Mouse (Mus musculus) right cerebral cortex, postnatal 25 days (tissue): ENCODE results near the gene Zbtb22.

ENCODE experiments used
- DNase-seq: peaks from one replicate; pipeline ENCODE4 v3.0.0; 2022

The Zbtb22 gene

DNA sequence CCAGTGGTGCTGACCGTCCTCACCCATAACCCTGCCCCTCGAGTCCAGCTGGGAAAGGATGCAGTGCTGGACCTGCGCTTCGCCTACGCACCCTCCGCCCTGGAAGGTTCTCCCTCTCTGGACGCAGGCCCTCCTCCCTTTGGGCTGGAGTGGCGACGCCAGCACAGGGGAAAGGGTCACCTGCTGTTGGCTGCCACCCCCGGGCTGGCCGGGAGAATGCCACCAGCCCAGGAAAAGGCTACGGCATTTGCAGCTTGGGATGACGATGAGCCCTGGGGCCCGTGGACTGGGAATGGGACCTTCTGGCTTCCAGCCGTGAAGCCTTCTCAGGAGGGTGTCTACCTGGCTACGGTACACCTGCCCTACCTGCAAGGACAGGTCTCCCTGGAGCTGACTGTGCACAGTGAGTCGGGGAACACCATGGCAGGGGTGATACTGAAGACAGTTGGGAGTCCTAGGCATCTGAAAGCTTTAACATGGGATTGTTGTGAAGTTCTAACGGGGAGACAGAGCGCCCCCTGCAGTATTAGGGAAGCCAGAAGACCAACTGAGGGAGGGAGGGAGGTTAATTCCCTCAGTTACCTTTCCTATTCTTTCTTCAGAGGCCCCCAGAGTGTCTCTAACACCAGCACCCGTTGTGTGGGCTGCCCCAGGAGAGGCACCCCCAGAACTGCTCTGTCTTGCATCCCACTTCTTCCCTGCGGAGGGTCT lies 9.9 kb downstream of the Zbtb22 start:
- no peak for DNase-seq

DNA sequence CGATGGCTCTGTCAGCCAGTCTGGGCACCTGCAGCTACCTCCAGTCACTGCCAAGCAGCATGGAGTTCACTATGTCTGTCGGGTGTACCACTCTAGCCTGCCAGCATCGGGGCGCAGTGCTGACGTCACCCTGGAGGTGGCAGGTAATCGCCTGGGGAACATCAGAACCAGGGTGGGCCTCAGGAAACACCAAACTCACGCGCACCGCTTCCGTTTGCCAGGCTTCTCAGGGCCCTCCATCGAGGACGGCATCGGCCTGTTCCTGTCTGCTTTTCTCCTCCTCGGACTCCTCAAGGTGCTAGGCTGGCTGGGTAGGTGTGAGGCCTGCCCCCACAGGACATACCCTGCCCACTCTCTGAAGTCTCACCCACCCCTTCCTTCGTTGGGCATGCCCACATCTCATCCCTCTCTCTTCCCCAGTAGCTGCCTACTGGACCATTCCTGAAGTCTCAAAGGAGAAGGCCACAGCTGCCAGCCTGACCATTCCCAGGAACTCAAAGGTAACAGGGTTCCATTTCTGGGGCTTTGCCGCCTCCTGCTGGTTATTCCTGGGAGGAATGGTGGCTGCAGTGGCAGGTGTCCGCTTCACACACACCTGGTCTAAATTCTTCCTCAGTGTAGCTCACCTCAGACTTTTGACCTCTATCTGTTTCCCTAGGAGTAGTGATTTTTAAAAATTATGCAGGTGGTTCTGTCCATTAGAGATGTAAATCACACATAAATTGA lies 10.7 kb downstream of the Zbtb22 start:
- no peak for DNase-seq

DNA sequence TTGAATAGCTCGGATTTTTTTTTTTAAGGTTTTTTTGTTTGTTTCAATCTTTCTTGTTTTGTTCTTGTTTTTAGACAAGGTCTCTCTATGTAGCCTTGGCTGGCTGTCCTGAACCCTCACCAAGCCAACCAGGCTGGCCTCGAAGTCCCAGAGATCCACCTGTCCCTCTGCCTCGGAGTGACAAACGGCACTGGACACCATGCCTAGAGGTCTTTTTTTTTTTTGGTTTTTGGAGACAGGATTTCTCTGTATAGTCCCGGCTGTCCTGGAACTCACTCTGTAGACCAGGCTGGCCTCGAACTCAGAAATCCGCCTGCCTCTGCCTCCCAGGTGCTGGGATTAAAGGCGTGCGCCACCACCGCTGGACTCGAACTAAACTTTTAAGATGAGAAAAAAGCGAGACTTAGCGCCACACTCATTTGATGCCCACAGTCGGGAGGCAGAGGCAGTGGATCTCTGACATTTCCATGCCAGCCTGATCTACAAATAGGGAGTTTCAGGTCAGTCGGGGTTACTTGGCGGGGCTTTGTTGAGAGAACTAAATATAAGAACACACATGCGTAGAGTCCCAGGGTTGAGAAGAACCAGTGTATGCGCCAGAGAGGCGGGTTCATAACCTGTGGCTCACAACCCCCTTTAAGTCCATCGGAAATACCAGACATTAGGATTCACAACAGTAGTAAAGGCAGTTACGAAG lies 12.7 kb downstream of the Zbtb22 start:
- no peak for DNase-seq

DNA sequence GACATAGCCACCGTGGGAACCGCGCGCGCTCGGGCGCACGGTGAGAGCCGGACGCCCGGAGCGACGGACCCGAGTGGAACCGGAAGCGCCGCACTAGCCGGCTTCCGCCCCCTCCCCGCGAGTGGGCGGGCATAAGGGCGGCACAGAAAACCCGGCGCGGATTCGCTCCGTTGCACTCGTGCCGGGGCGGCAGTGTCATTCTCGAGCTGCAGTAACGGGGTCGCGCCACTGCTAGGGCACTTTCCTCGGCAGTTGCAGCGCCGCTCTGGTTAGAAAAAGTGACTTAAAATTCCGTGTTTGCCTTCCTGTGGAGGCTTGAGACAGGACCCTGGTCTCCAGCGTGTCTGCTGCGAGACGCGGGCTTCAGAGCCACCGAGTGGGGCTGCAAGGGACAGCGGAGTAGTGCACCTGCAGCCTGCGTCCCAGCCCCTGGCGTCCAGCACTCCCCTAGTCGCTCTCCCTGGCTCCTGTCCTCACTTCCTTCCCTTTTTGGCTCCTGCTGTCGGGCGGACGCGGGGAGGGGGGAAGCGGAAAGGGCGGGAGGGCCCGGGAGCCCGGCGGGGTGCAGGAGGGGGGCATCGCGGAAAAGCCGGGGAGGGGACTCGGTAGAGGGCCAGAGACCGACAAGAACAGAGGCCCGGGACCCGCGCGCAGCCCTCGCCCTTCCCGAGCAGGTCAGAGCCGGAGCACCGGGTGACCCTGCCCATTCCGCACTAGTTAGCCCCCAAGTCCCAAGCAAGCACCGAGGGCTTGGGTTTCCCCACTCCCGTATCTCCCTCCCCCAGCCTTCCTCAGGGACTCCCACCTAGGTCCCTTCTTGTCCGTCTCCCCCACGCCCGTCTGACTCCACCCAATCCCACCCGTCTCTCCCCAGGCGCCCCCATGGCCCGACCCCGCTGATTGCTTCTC lies 13.9 kb downstream of the Zbtb22 start, which contains the start of gene Rgl2:
Gene Rgl2 (plus strand): TSS at position 173 of the 909 bp plus-strand sequence.
- peak; percentile 93 for DNase-seq

DNA sequence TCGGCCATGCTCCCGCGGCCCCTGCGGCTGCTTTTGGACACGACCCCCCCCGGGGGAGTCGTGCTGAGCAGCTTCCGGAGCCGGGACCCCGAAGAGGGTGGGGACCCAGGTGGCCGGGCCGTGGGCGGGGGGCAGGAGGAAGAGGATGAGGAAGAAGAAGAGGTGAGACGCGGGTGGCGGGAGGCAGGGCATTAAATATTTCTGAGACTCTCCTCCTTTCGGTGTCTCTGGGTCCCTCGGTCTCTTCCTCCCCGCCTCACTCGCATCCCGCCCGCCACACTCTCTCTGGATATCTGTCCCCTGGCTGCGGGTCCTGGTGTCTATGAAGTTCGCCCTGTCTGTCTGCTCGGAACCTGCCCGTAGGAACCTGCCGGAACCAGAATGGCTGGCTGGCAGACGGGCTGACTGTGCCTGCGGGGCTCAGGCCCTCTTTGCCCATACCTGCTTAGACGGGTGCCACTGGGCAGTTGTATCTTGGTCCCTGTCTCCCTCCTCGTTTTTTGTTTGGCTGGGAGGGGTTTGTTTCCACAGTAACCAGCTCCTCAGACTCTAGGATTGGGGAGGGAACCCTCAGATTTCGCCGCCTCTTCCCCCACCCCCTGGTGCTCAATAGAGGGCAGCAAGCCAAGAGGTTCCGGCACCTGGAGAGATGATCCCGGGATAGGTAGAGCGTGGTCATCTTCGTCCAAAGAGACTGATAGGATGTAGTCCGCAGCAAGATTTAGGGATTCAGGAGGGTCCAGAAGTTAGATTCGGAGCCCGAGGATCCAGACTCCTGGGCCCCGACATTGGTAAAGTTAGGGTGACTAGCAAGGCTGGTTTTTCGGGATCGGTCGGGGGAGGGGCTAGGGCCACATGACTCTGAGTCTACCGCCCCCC lies 14.8 kb downstream of the Zbtb22 start:
- DNase-seq = peak; percentile 73

DNA sequence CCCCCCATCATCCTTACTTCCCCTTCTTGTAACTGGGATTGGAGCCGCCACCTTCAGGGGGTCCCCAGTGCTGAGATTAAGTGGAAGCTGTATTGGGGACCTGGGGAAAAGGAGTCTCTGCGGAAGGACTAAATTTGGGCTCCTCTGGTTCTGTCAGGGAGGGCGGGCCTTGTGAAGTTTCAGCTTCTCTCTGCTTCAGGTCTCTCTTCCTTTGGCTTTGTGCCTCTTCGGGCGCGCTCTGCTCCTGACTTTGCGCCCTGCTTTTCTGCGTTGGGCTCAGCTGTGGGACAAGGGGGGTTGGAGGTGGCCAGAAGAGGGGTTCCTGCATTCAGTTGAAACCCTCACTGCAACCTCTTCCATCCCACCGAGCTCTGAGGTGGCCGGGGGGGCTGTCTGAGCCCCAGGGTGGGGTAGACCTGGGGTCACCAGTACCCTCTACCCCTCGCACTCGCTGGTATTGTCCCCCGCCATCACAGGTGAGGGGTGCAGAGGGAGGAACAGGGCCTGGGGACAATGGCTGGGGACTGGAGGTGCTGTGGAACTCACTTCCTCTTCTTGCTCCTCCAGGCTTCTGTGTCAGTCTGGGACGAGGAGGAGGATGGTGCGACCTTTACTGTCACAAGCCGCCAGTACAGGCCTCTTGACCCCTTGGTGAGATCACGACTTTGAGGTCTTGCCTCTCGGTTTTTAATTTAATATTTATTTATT lies 15.6 kb downstream of the Zbtb22 start:
- DNase-seq = no peak

DNA sequence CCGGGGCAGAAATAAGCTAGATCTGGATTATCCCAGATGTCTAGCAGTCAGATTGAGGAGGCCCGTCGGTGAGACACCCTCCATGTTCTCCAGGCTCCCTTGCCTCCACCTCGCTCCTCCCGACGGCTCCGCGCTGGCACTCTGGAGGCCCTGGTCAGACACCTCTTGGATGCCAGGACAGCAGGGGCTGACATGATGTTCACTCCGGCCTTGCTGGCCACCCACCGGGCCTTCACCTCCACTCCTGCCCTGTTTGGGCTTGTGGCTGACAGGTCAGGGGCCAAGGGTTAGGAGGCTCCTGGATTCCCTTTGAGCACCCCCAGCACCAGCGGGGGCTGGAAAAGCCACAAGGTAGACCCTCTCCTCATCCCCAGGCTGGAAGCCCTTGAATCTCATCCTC lies 16.2 kb downstream of the Zbtb22 start:
- DNase-seq = no peak

DNA sequence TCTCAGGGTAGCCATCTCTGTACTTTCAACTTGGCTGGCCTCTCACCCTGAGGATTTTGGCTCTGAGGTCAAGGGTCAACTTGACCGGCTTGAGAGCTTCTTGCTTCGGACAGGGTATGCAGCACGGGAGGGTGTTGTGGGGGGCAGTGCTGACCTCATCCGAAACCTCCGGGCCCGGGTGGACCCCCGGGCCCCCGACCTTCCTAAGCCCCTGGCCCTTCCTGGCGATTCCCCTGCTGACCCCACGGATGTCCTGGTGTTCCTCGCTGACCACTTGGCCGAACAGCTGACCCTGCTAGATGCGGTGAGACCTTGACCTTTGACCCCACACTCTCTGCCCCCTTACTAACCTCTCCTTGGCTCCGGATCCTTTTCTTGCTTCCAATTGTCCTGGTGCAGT lies 16.7 kb downstream of the Zbtb22 start:
- DNase-seq = no peak

DNA sequence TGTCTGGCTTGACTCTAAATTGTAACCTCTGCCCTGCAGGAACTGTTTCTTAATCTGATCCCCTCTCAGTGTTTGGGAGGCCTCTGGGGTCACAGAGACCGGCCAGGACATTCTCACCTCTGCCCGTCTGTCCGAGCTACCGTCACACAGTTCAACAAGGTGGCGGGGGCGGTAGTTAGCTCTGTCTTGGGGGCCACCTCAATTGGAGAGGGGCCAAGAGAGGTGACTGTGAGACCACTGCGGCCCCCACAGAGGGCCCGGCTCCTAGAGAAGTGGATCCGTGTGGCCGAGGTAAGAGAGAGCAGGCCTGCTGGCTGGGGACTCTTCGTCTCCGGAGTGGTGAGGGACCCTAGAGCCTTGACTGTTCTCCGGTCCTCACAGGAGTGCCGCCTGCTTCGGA lies 17.3 kb downstream of the Zbtb22 start:
- DNase-seq = no peak

DNA sequence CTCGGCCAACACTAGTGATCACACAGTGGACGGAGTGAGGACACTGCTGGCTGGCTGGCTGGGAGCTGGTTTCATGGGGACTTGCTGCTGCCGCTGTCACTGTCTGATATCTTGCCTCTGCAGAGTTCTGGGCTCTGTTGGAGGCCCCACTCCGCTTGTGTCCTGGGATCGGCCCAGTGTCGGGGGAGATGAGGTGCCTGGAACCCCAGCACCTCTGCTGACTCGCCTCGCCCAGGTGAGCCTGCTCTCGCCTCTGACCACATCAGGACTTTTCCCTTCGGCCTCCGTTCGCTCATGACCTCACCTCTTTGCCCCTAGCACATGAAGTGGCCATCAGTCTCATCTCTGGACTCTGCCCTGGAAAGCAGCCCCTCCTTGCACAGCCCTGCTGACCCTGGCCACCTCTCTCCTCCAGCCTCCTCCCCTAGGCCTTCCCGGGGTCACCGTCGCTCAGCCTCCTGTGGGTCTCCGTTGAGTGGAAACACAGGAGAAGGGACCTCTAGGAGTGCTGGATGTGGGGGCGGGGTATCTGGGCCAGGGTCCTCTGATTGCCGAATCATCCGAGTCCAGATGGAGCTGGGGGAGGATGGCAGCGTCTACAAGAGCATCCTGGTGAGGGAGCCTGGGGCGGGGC lies 19.8 kb downstream of the Zbtb22 start:
- DNase-seq = no peak

DNA sequence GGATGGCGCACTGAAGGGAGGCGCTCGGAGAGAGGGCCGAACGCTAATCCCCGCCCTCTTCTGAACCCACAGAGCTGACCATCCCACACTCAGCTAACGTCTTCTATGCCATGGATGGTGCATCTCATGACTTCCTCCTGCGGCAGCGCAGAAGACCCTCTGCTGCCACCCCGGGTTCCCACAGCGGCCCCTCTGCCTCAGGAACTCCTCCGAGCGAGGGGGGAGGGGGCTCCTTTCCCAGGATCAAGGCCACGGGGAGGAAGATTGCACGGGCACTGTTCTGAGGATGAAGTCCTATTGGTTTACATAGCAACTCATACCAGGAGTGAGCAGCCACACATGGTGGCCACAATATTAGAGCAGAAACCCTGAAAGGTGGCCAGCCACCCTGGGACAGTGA lies 21.3 kb downstream of the Zbtb22 start:
- no peak for DNase-seq

DNA sequence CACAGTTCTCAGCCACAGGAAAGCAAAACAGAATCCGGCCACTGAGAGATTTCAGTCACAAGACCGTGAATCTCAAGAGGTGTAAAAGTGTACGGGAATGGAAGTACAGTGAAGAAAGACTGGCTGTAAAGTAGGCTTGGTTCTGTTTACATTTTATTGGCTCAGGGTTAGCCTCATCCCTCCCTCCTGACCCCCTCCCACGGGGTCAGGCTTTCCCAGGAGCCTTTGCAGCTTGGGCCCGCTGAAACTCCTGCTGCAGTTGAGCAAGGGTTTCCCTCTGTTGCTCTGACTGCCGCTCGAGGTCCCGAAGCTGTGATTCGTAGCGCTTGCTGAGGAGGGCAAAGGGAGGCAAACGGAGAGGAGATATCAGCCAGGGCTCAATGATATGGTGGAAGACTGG lies 23.1 kb downstream of the Zbtb22 start:
- no peak for DNase-seq

DNA sequence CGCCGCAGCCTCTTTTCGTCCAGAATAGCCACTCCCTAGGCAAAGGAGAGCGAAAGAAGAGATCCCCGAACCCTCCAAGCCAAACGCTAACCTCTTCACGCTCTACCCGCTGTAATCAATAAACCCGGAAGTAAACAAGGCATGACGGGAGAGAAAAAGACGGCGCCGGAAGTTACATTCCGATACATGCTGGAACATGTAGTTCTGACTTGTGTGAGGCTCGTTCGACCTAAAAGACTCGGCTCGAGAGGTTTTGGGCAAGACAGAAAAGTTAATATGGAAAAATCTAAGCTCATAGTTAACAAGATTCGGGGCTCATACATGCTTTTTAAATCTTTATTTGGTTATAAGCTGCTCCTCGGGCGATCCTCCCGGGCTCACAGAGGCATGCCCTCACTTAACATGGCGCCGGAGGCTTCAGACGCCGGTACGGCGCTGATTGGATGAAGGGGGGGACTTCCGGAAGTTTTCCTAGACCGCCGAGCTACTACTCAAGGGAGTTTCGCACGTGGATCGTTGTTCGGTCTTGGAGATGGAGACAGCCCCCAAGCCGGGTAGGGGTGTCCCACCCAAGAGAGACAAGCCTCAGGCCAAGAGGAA lies 24.6 kb downstream of the Zbtb22 start, which contains the start of the genes Pfdn6 and Wdr46:
Gene Pfdn6 (minus strand): TSS at position 138 of the 600 bp plus-strand sequence.
Gene Wdr46 (plus strand): TSS at position 455 of the 600 bp plus-strand sequence.
- peak; percentile 85 for DNase-seq

DNA sequence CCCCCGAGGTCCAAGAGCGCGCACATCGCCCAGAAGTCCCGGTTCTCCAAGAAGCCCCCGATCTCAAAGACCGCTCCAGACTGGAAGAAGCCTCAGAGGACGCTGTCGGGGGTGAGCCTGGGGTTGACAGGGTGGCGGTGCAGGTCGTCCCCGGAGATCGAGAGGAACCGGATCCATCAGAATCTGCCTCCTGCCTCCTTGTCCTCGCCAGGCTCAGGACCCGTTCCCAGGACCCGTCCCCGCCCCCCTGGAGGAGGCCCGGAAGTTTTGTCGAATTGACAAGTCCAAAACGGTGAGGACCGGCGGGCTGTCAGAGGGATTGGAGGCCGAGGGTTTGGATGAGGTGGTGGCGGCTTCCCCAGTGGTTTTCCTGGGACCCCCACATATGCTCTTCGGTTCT lies 25.3 kb downstream of the Zbtb22 start:
- no peak for DNase-seq

DNA sequence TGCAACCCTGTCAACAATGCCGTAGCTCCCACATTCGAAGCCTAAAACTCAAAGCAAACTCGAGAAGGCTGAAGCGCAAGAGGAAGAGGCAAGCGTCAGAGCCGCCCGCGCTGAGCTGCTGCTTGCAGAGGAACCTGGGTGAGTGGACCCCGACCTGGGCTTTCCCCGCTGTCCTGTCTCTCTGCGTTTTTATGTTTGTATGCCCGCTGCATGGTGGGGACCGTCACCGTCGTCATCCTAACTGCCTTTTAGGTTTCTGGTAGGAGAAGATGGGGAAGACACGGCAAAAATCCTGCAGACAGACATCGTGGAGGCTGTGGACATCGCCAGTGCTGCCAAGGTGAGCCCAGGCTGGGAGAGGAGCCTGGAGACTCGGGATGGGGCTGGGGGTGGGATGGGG lies 25.7 kb downstream of the Zbtb22 start:
- DNase-seq = no peak

DNA sequence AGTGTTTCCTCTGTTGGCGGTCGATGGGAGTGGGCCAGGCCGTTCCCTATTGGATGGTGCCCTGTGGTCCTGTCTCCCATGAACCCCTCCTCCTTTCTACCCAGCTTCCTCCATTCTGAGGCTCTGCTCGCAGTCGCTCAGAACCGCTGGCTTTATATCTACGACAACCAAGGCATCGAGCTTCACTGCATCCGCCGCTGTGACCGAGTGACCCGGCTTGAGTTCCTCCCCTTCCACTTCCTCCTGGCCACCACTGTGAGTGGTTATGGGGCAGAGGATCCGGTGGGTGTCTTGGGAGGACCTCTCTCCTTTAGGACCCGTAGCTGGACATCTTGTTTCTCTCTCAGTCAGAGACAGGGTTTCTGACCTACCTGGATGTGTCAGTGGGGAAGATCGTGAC lies 27.8 kb downstream of the Zbtb22 start:
- no peak for DNase-seq

DNA sequence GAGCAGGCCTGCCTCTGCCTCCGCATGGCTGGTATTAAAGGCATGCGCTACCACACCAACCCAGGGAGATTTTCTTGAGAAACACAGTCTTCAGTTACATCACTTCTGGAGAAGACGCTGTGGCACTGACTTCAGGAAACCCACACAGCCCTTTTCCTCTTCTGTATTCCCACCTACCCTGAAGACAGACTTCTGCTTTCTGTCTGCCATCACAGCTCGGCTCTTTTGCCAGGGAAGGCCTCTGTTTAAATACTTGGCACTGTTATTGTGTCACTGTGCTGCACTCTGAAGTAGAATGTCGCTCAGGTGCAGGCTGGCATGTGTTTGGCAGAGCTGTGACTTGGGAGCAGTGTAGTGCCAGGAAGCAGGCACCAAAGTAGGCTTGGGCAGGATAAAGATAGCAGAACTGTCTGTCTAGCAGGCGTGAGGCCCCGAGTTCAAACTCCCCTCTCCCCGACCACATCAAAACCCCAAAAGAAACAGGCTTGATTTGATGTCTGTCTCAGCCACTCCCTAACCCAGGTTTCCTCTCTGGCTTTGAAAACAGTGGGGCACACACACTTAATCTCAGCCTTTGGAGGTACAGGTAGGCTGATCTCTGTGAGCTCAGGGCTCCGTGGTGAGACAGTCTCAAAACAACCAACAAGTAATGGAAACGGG lies 31.9 kb downstream of the Zbtb22 start:
- DNase-seq = no peak

DNA sequence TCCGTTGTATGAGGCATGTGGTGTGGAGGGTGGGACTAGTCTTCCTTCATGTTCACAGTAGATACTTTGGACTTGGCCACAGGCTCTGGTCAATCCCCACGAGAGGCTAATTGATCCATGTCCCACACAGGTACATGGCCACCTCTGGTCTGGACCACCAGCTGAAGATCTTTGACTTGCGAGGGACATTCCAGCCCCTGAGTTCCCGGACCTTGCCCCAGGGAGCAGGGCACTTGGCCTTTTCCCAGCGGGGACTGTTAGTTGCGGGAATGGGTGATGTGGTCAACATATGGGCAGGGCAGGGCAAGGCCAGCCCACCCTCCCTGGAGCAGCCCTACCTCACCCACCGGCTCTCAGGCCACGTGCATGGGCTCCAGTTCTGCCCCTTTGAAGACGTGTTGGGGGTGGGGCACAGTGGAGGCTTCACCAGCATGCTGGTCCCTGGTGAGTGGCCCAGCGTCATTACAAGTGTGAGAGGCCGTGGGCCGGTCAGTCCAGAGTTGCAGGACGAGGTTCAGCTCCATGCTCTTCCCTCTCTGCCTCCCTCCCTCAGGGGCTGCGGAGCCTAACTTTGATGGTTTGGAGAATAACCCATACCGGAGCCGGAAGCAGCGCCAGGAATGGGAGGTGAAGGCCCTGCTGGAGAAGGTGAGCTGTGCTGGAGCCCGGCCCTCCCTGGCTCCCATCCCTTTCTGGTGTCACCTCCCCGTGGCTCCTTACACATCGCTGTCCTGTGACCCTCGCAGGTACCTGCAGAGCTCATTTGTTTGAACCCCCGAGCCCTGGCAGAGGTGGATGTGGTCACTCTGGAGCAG lies 32.6 kb downstream of the Zbtb22 start:
- DNase-seq = no peak
